Mouse (Mus musculus): ENCODE data around the gene Hoxb6. TPM values are rescaled to one million over a fixed set of nuclear protein-coding genes. Genes with fewer than 3 reads are reported as not detected.

Hoxb6 gene
- polyA plus RNA-seq, 1 experiment: not detected

DNA sequence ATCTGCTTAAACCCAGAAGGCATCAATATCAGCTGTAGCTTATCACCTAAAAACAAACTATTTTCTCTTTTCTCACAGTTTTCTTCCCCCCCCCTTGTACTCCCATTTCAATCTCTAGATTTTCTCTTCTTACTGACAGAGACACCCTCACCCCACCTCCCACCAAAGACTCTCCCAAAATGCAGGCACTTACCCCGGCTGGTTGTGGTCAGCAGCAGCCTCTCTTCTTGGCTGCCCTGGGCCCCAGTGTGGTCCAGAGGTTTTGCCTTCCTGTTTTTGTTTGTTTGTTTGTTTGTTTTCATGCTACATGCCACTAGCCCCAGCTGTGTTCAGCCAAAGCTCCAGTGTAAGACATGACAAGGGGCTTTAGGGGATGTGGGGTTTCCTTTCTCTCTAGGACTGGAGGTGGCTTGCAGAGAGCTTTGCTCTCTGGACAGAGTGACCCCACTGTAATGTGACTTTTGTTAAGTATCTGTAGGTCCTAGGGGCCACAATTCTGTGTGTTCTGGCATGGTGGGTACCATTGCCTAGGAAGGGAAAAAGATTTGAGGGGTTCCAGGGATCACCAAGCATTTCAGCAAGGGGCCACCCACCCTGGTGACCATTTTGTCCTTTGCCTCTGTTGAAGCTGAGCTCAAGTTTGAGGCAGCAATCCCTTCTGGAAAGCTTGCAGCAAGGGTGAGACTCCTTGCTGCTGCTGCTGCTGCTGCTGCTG lies 24.1 kb upstream of the Hoxb6 start:
- TF ChIP-seq POLR2A (IDR thresholded peaks at IDR 0.05; ENCODE audit: extremely low read depth, insufficient read depth, low read length): no peak
- TF ChIP-seq CTCF (IDR thresholded peaks at IDR 0.05; ENCODE audit: extremely low read depth, insufficient read depth, low read length): no peak
- no peak overlapping the region for H3K4me3 ChIP-seq (ENCODE audit: insufficient read depth, low read length)
- no peaks in the 10 kb centered on the region for H3K4me1 ChIP-seq (ENCODE audit: control insufficient read depth, insufficient read depth, low read length)
- no peak overlapping the region for H3K27ac ChIP-seq (ENCODE audit: insufficient read depth, low read length)

DNA sequence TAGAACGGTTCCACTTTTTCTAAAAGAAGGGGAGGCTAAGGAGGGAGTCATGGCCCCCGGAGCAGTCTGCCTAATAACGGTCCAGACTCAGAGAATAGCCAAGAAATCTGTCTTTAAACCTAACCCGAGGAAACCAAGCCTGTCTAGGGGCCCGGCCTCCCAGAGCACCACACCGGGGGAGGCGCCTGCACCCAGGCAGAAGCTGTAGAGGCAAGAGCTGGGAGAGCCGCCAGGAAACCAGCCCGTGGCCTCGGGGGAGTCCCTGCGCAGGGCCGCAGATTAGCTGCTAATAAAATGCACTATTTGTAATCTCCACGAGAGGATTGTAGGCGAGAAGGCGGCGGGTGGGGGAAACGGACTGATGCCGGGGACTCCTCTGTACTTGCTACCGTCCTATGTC lies 22.4 kb upstream of the Hoxb6 start:
- H3K27ac ChIP-seq (ENCODE audit: insufficient read depth, low read length): no peak overlapping the region
- no peak overlapping the region for H3K4me3 ChIP-seq (ENCODE audit: insufficient read depth, low read length)
- no peaks in the 10 kb centered on the region for H3K4me1 ChIP-seq (ENCODE audit: control insufficient read depth, insufficient read depth, low read length)
- TF ChIP-seq POLR2A (IDR thresholded peaks at IDR 0.05; ENCODE audit: extremely low read depth, insufficient read depth, low read length) (no peak), CTCF (IDR thresholded peaks at IDR 0.05; ENCODE audit: extremely low read depth, insufficient read depth, low read length) (no peak)

DNA sequence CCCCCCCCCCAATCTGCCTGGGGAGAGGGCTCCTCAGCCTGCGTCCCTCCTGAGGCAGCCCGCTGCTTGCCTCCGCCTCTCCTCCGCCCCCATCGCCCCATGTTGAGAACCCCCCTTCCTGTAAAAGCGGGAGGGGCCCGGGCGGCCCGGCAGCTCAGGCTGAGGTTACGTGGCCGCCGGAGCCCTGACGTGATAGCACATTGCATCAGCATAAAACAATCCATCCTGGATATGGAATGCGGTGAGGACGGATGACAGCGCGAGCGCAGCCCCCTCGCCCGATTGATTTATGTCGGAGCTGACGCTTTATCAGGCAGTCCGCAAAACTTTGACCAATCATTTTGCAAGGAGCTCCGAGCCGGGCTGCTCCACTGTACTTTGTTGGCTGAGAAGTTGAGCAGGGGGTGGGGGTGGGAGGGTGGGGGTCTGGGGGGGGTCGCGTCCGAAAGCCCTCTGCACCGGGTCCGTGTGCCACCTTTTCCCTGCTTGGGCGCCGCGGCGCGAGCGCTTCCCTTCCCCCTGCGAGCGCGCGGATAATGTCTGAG lies 21.2 kb upstream of the Hoxb6 start, which contains the start of gene Hoxb9:
Hoxb9 (plus strand) TSS at position 462 of the 545 bp plus-strand sequence.
- Histone ChIP-seq H3K4me1 (ENCODE audit: control insufficient read depth, insufficient read depth, low read length) (no peaks in the 10 kb centered on the region), H3K4me3 (ENCODE audit: insufficient read depth, low read length) (no peak within 1 kb of the TSS), H3K27ac (ENCODE audit: insufficient read depth, low read length) (no peak within 1 kb of the TSS)
- TF ChIP-seq POLR2A (IDR thresholded peaks at IDR 0.05; ENCODE audit: extremely low read depth, insufficient read depth, low read length): no peak
- TF ChIP-seq CTCF (IDR thresholded peaks at IDR 0.05; ENCODE audit: extremely low read depth, insufficient read depth, low read length): no peak

DNA sequence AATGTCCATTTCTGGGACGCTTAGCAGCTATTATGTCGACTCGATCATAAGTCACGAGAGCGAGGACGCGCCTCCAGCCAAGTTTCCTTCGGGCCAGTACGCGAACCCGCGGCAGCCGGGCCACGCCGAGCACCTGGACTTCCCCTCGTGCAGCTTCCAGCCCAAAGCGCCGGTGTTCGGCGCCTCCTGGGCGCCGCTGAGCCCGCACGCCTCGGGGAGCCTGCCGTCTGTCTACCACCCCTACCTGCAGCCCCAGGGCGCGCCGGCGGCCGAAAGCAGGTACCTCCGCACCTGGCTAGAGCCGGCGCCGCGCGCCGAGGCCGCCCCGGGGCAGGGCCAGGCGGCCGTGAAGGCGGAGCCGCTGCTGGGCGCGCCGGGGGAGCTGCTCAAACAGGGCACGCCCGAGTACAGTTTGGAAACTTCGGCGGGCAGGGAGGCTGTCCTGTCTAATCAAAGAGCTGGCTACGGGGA lies 20.7 kb upstream of the Hoxb6 start:
- no peak overlapping the region for H3K4me3 ChIP-seq (ENCODE audit: insufficient read depth, low read length)
- H3K27ac ChIP-seq (ENCODE audit: insufficient read depth, low read length): no peak overlapping the region
- no peaks in the 10 kb centered on the region for H3K4me1 ChIP-seq (ENCODE audit: control insufficient read depth, insufficient read depth, low read length)
- TF ChIP-seq POLR2A (IDR thresholded peaks at IDR 0.05; ENCODE audit: extremely low read depth, insufficient read depth, low read length) (no peak), CTCF (IDR thresholded peaks at IDR 0.05; ENCODE audit: extremely low read depth, insufficient read depth, low read length) (no peak)

DNA sequence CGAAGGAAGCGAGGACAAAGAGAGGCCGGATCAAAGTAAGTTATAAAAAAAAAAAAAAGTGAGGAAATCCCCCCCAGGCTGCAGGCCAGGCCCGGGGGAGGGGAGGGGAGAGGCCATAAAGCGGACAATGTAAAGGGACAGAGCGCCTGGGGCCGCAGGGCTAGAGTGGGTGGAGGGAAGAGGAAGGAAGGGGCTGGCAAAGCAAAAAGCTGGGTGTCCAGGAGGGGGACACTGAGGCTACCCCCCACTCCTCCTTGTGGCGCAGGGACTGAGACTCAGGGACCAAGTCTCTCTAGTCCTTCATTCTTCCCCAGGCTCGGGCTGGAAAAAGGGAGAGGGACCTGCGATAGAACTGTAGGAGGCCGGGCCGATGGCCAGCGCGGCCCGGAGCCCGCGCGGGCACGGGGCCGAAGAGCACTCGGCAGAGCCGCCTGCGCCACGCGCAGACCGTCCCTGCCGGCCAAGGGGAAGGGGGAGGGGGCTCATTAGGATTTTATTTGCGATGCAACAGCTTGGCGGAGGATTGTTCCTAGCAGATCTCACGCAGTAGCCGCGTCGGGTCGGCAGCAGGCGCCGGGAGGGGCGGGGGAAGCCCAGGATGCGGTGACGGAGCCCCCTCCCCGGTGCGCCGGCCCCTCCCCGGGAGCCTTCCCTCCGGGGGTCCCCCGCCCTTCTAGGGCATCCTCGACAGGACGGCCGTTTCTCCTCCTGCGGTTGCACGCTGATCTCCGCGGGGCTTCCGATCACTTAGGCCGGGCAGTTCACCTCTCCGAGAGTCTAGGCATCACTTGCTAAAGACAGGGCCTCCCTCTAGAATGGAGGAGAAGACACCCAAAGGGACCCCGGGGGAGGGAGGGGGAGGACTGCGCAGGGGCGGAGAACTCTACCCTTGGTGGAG lies 20.0 kb upstream of the Hoxb6 start:
- H3K27ac ChIP-seq (ENCODE audit: insufficient read depth, low read length): no peak overlapping the region
- H3K4me1 ChIP-seq (ENCODE audit: control insufficient read depth, insufficient read depth, low read length): no peaks in the 10 kb centered on the region
- no peak for TF ChIP-seq CTCF (IDR thresholded peaks at IDR 0.05; ENCODE audit: extremely low read depth, insufficient read depth, low read length)
- TF ChIP-seq POLR2A (IDR thresholded peaks at IDR 0.05; ENCODE audit: extremely low read depth, insufficient read depth, low read length): no peak
- no peak overlapping the region for H3K4me3 ChIP-seq (ENCODE audit: insufficient read depth, low read length)

DNA sequence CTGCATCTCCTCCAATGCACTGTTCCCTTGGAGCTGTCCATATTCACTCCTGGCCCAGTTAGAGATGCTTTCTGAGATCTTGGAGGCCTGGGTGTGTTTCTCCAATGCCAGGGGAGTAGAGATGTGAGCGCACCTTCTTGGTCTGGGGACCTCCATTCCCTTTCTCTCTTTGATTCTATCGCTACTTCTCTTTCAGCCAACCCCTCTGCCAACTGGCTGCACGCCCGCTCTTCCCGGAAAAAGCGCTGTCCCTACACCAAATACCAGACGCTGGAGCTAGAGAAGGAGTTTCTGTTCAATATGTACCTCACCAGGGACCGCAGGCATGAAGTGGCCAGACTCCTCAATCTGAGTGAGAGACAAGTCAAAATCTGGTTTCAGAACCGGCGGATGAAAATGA lies 17.8 kb upstream of the Hoxb6 start:
- no peak for TF ChIP-seq POLR2A (IDR thresholded peaks at IDR 0.05; ENCODE audit: extremely low read depth, insufficient read depth, low read length)
- no peak for TF ChIP-seq CTCF (IDR thresholded peaks at IDR 0.05; ENCODE audit: extremely low read depth, insufficient read depth, low read length)
- H3K27ac ChIP-seq (ENCODE audit: insufficient read depth, low read length): no peak overlapping the region
- no peaks in the 10 kb centered on the region for H3K4me1 ChIP-seq (ENCODE audit: control insufficient read depth, insufficient read depth, low read length)
- no peak overlapping the region for H3K4me3 ChIP-seq (ENCODE audit: insufficient read depth, low read length)

DNA sequence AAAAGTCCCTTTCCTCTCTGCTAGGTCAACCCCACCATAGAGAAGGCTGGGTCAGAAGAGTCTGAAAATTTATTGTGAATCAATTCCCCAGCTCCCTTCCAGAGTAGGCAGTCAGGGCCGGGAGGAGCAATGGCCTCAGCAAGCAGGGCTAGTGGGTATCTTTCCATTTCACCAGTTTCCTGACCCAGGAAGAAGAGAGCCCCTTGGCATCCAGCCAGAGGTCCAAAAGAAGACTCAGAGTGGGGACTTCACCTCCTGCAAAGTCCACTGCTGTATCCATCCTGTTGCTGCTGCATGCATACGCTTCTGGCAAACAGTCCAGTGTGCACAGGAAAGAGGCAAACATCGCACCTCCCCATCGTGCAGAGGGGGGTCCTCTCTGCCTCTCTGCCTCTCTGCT lies 16.4 kb upstream of the Hoxb6 start:
- Histone ChIP-seq H3K4me3 (ENCODE audit: insufficient read depth, low read length) (no peak overlapping the region), H3K27ac (ENCODE audit: insufficient read depth, low read length) (no peak overlapping the region), H3K4me1 (ENCODE audit: control insufficient read depth, insufficient read depth, low read length) (no peaks in the 10 kb centered on the region)
- TF ChIP-seq POLR2A (IDR thresholded peaks at IDR 0.05; ENCODE audit: extremely low read depth, insufficient read depth, low read length): no peak
- TF ChIP-seq CTCF (IDR thresholded peaks at IDR 0.05; ENCODE audit: extremely low read depth, insufficient read depth, low read length): no peak

DNA sequence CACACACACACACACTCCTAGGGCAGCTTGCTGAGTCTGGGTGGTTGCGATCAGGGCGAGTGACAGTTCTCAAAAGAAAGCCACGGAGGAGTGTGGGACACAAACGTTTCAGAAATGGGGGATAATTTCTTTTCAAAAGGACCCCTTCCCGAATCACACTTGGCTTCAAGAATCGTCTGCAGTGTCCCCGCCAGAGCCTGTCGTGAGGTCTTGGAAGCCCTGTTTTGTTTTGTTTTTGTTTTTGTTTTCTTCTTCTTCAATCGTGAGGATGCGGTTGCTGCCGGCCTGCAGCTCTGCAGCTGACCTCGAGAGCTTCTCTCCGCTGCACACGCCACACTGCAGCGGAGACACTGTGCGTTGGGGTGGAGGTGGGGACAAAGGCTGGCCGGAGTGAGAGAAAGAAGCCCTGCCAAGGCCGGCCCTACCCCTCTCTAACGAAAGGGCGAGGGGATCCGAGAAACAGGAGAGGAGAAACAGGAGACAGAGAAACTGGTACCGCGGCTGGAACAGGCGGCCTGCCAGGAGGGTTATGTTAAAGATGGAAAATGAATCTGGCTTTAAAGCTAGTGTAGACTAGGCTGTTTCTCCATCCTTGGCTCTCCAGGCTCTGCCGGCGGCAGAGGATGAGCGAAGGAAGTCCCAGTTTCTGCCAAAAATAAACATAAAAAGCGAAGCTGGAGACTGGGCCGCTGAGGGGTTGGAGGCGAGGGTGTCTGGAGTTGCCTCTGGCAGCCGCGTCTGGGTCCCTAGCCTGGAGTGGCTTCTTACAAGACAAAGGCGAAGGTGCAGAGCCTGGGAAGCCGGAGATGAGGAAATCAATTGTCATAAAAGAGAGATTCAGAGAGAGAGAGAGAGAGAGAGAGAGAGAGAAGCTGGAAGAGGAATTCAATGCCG lies 14.9 kb upstream of the Hoxb6 start:
- Histone ChIP-seq H3K27ac (ENCODE audit: insufficient read depth, low read length) (no peak overlapping the region), H3K4me1 (ENCODE audit: control insufficient read depth, insufficient read depth, low read length) (no peaks in the 10 kb centered on the region), H3K4me3 (ENCODE audit: insufficient read depth, low read length) (no peak overlapping the region)
- TF ChIP-seq POLR2A (IDR thresholded peaks at IDR 0.05; ENCODE audit: extremely low read depth, insufficient read depth, low read length) (no peak), CTCF (IDR thresholded peaks at IDR 0.05; ENCODE audit: extremely low read depth, insufficient read depth, low read length) (no peak)

DNA sequence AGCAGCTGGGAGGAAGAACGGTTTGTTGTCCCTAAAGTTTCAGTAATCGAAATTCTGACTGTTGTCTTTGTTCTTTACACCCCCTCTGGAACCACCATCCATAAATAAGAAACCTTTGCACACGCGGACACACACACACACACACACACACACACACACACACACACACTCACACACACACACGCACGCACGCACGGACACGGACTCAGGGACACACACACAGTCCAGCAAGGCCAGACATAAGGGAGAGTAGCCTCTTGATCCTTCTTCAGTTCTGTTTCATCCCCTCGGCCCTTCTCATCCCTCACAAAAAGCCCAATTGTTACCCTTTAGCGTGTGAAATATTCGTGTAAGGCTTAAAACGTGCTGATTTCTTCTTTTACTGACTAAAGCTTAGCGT lies 14.0 kb upstream of the Hoxb6 start:
- Histone ChIP-seq H3K4me3 (ENCODE audit: insufficient read depth, low read length) (no peak overlapping the region), H3K4me1 (ENCODE audit: control insufficient read depth, insufficient read depth, low read length) (no peaks in the 10 kb centered on the region), H3K27ac (ENCODE audit: insufficient read depth, low read length) (no peak overlapping the region)
- TF ChIP-seq POLR2A (IDR thresholded peaks at IDR 0.05; ENCODE audit: extremely low read depth, insufficient read depth, low read length) (no peak), CTCF (IDR thresholded peaks at IDR 0.05; ENCODE audit: extremely low read depth, insufficient read depth, low read length) (no peak)

All from cortical plate, adult 2 months (tissue).